Mouse (Mus musculus): ENCODE results near the gene Lasp1. TPM values are rescaled to one million over a fixed set of nuclear protein-coding genes. Genes with fewer than 3 reads are reported as not detected.
"Not testable (repeated sequence)": the region's sequence is repeated elsewhere in the genome, so short reads cannot be mapped to it uniquely, and the experiment has no call there.

Gene Lasp1
- polyA plus RNA-seq, 1 experiment from 2014 or later = 84.0 TPM

- Histone ChIP-seq H3K4me2 (replicated peaks; ENCODE audit: low read depth) (no peak overlapping the region), H3K27ac (replicated peaks) (no peak overlapping the region), H3K4me3 (ENCODE audit: low read depth, low read length) (no peak overlapping the region), H3K36me3 (ENCODE audit: control insufficient read depth, insufficient read depth, low read length) (no peaks in the 10 kb centered on the region), H3K9ac (ENCODE audit: low read length) (no peak overlapping the region), H3K4me1 (replicated peaks; ENCODE audit: control insufficient read depth, insufficient read depth) (no peaks in the 10 kb centered on the region), H3K27me3 (ENCODE audit: control insufficient read depth, insufficient read depth, low read length) (no peaks in the 10 kb centered on the region), H3K9me3 (ENCODE audit: control insufficient read depth, low read length) (no peaks in the 10 kb centered on the region)
- no peak for ATAC-seq (ENCODE audit: low FRiP score, low TSS enrichment)
- no peak for TF ChIP-seq CTCF (IDR thresholded peaks at IDR 0.05; ENCODE audit: low read depth)
- no peak for TF ChIP-seq EP300 (optimal IDR thresholded peaks at IDR 0.05)
- 85% methylated on average over 5 of the region's 5 CpGs for WGBS
- no peak for DNase-seq (ENCODE audit: low spot score)
Observed at GRCm38 (mm10) chr11:97865421-97865820, 66.6 kb downstream of the Lasp1 start.

- Histone ChIP-seq H3K9me3 (ENCODE audit: control insufficient read depth, low read length) (no peaks in the 10 kb centered on the region), H3K4me2 (replicated peaks; ENCODE audit: low read depth) (no peak overlapping the region), H3K27ac (replicated peaks) (no peak overlapping the region), H3K27me3 (ENCODE audit: control insufficient read depth, insufficient read depth, low read length) (no peaks in the 10 kb centered on the region), H3K9ac (ENCODE audit: low read length) (no peak overlapping the region), H3K4me1 (replicated peaks; ENCODE audit: control insufficient read depth, insufficient read depth) (no peaks in the 10 kb centered on the region), H3K4me3 (ENCODE audit: low read depth, low read length) (no peak overlapping the region), H3K36me3 (ENCODE audit: control insufficient read depth, insufficient read depth, low read length) (no peaks in the 10 kb centered on the region)
- no peak for ATAC-seq (ENCODE audit: low FRiP score, low TSS enrichment)
- no peak for DNase-seq (ENCODE audit: low spot score)
- TF ChIP-seq CTCF (IDR thresholded peaks at IDR 0.05; ENCODE audit: low read depth) (no peak), EP300 (optimal IDR thresholded peaks at IDR 0.05) (no peak)
- WGBS = 80% methylated on average over 3 of the region's 3 CpGs
Observed at GRCm38 (mm10) chr11:97866091-97866888, 67.5 kb downstream of the Lasp1 start.

- 86% methylated on average over 3 of the region's 3 CpGs for WGBS
- Histone ChIP-seq H3K9ac (ENCODE audit: low read length) (no peak overlapping the region), H3K4me1 (replicated peaks; ENCODE audit: control insufficient read depth, insufficient read depth) (no peaks in the 10 kb centered on the region), H3K4me3 (ENCODE audit: low read depth, low read length) (no peak overlapping the region), H3K4me2 (replicated peaks; ENCODE audit: low read depth) (no peak overlapping the region), H3K27me3 (ENCODE audit: control insufficient read depth, insufficient read depth, low read length) (no peaks in the 10 kb centered on the region), H3K27ac (replicated peaks) (no peak overlapping the region), H3K36me3 (ENCODE audit: control insufficient read depth, insufficient read depth, low read length) (no peaks in the 10 kb centered on the region), H3K9me3 (ENCODE audit: control insufficient read depth, low read length) (no peaks in the 10 kb centered on the region)
- DNase-seq (ENCODE audit: low spot score) (no peak), ATAC-seq (ENCODE audit: low FRiP score, low TSS enrichment) (no peak)
- no peak for TF ChIP-seq EP300 (optimal IDR thresholded peaks at IDR 0.05)
- TF ChIP-seq CTCF (IDR thresholded peaks at IDR 0.05; ENCODE audit: low read depth) = no peak
Observed at GRCm38 (mm10) chr11:97867591-97867990, 68.8 kb downstream of the Lasp1 start.

- not testable (repeated sequence) for H3K9me3 ChIP-seq (ENCODE audit: control insufficient read depth, low read length); H3K4me2 ChIP-seq (replicated peaks; ENCODE audit: low read depth); H3K9ac ChIP-seq (ENCODE audit: low read length); H3K27me3 ChIP-seq (ENCODE audit: control insufficient read depth, insufficient read depth, low read length); DNase-seq (ENCODE audit: low spot score); H3K36me3 ChIP-seq (ENCODE audit: control insufficient read depth, insufficient read depth, low read length); ATAC-seq (ENCODE audit: low FRiP score, low TSS enrichment); H3K4me1 ChIP-seq (replicated peaks; ENCODE audit: control insufficient read depth, insufficient read depth); H3K4me3 ChIP-seq (ENCODE audit: low read depth, low read length); H3K27ac ChIP-seq (replicated peaks)
- WGBS = 87% methylated on average over 5 of the region's 5 CpGs
Observed at GRCm38 (mm10) chr11:97872378-97872777, 73.6 kb downstream of the Lasp1 start.

GRCm38 (mm10) chr11:97874396-97874795 is 75.6 kb downstream of the Lasp1 start:
- ATAC-seq (ENCODE audit: low FRiP score, low TSS enrichment) = no peak
- no peak overlapping the region for H3K4me3 ChIP-seq (ENCODE audit: low read depth, low read length)
- TF ChIP-seq EP300 (optimal IDR thresholded peaks at IDR 0.05) (no peak), CTCF (IDR thresholded peaks at IDR 0.05; ENCODE audit: low read depth) (no peak)
- H3K4me1 ChIP-seq (replicated peaks; ENCODE audit: control insufficient read depth, insufficient read depth) = no peaks in the 10 kb centered on the region
- WGBS = 74% methylated on average over 1 of the region's 1 CpGs
- H3K4me2 ChIP-seq (replicated peaks; ENCODE audit: low read depth) = no peak overlapping the region
- no peaks in the 10 kb centered on the region for H3K27me3 ChIP-seq (ENCODE audit: control insufficient read depth, insufficient read depth, low read length)
- no peak for DNase-seq (ENCODE audit: low spot score)
- no peaks in the 10 kb centered on the region for H3K36me3 ChIP-seq (ENCODE audit: control insufficient read depth, insufficient read depth, low read length)
- H3K27ac ChIP-seq (replicated peaks) = no peak overlapping the region
- H3K9me3 ChIP-seq (ENCODE audit: control insufficient read depth, low read length) = no peaks in the 10 kb centered on the region
- no peak overlapping the region for H3K9ac ChIP-seq (ENCODE audit: low read length)

GRCm38 (mm10) chr11:97877341-97877740 is 78.5 kb downstream of the Lasp1 start:
- H3K27ac ChIP-seq (replicated peaks) = no peak overlapping the region
- ATAC-seq (ENCODE audit: low FRiP score, low TSS enrichment) = no peak
- no peak for DNase-seq (ENCODE audit: low spot score)
- WGBS = 82% methylated on average over 2 of the region's 2 CpGs
- TF ChIP-seq EP300 (optimal IDR thresholded peaks at IDR 0.05) (no peak), CTCF (IDR thresholded peaks at IDR 0.05; ENCODE audit: low read depth) (no peak)
- H3K4me3 ChIP-seq (ENCODE audit: low read depth, low read length) = no peak overlapping the region
- no peaks in the 10 kb centered on the region for H3K9me3 ChIP-seq (ENCODE audit: control insufficient read depth, low read length)
- no peak overlapping the region for H3K4me2 ChIP-seq (replicated peaks; ENCODE audit: low read depth)
- H3K36me3 ChIP-seq (ENCODE audit: control insufficient read depth, insufficient read depth, low read length) = no peaks in the 10 kb centered on the region
- no peak overlapping the region for H3K9ac ChIP-seq (ENCODE audit: low read length)
- H3K4me1 ChIP-seq (replicated peaks; ENCODE audit: control insufficient read depth, insufficient read depth) = no peaks in the 10 kb centered on the region
- no peaks in the 10 kb centered on the region for H3K27me3 ChIP-seq (ENCODE audit: control insufficient read depth, insufficient read depth, low read length)

Measured in stomach, postnatal 0 days (tissue).